Mouse (Mus musculus) brain, embryonic 14.5 days (tissue): ENCODE results near the gene Olfr483.

Source experiments
- CTCF ChIP-seq: fragments of 200-500 bp; IDR thresholded peaks from 2 replicates; pipeline ENCODE4 v1.5.1; 2012; ENCODE audit warnings: inconsistent platforms, mild to moderate bottlenecking, moderate library complexity, borderline replicate concordance; ENCODE audit not compliant: insufficient read depth, insufficient read length; ENCODE audit errors: extremely low read depth
- POLR2A ChIP-seq: fragments of 200-500 bp; IDR thresholded peaks from 2 replicates; pipeline ENCODE4 v1.6.1; 2012; ENCODE audit warnings: mild to moderate bottlenecking, inconsistent platforms, borderline replicate concordance; ENCODE audit not compliant: poor library complexity, insufficient read depth, insufficient read length, severe bottlenecking; ENCODE audit errors: extremely low read depth

DNA sequence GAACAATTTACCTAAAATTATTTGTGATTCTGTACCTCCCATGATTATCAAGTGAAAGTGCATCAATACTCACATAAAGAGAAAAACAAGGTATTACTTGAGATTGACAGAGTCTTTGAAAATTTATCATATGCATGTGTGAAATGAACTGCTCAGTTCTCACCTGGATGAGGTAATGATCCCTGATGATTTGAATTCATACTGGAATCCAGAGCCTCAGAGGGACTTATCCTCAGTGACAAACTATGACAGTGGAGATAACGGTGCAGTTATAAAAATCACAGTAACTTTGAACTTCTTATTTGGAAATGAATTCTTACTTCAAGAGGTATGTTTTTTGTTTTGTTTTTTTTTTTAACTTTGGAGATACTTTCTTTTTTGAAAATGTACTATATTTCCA, at the start of gene Olfr483:
- no peak for TF ChIP-seq CTCF
- no peak for TF ChIP-seq POLR2A
